Mouse (Mus musculus) kidney, adult 2 months (tissue): Measurements from ENCODE around the gene Cdr2l. TPM values are rescaled to one million over a fixed set of nuclear protein-coding genes. Genes with fewer than 3 reads are reported as not detected.

Experiments used
- DNase-seq: peaks from one replicate; pipeline ENCODE4 v3.0.0; 2021
- H3K27ac ChIP-seq: fragments of 200-500 bp; 2 replicates; pipeline ENCODE4 v1.5.1; 2012; ENCODE audit warnings: low read depth, low read length, control low read depth, inconsistent platforms; ENCODE audit not compliant: insufficient read depth
- H3K27me3 ChIP-seq: fragments of 200-500 bp; replicated peaks from 2 replicates; pipeline ENCODE4 v1.6.1; 2012; ENCODE audit warnings: mild to moderate bottlenecking, moderate library complexity, low read length, inconsistent platforms; ENCODE audit not compliant: control insufficient read depth, insufficient read depth
- H3K36me3 ChIP-seq: fragments of 200-500 bp; 2 replicates; pipeline ENCODE4 v1.6.1; 2012; ENCODE audit warnings: mild to moderate bottlenecking, moderate library complexity, low read length, inconsistent platforms; ENCODE audit not compliant: control insufficient read depth, insufficient read depth
- H3K4me1 ChIP-seq: fragments of 200-500 bp; 2 replicates; pipeline ENCODE4 v1.6.1; 2011; ENCODE audit warnings: low read length; ENCODE audit not compliant: control insufficient read depth, insufficient read depth
- H3K4me3 ChIP-seq: fragments of 200-500 bp; 2 replicates; pipeline ENCODE4 v1.5.1; 2011; ENCODE audit warnings: mild to moderate bottlenecking, low read depth, low read length, control low read depth; ENCODE audit not compliant: insufficient read depth
- CTCF ChIP-seq: fragments of 200-500 bp; conservative IDR thresholded peaks from 2 replicates; pipeline ENCODE4 v1.5.1; 2011; ENCODE audit warnings: low read depth, mild to moderate bottlenecking, control low read depth, low read length, moderate library complexity, mixed read lengths; ENCODE audit not compliant: insufficient read depth, insufficient read length
- POLR2A ChIP-seq: fragments of 200-500 bp; IDR thresholded peaks from one replicate; pipeline ENCODE4 v1.6.1; 2011; ENCODE audit warnings: low read depth, low read length, control low read depth
- WGBS: fragments of 180-500 bp; shearing (Covaris S2); methylation state at CpG from one replicate; pipeline ENCODE4 v1.1.7; 2018; 5-methylcytosine and 5-hydroxymethylcytosine counted together
- polyA plus RNA-seq: library from polyadenylated mRNA; depleted of rRNA; stranded (reverse); fragments of >200 nt; gene quantifications from 2 replicates; pipeline ENCODE4 v1.2.3, GENCODE M21; 2012

Cdr2l gene
- polyA plus RNA-seq, 1 experiment = 5.6 TPM

- peak; percentile 84 for DNase-seq
- H3K27me3 ChIP-seq = no peaks in the 10 kb centered on the region
- WGBS = 12% methylated on average over 5 of the region's 5 CpGs
Observed at GRCm38 (mm10) chr11:115358468-115358867, 23.2 kb upstream of the Cdr2l start.

GRCm38 (mm10) chr11:115359293-115359692 is 22.4 kb upstream of the Cdr2l start:
- no peak for TF ChIP-seq CTCF
- TF ChIP-seq POLR2A = no peak
- H3K4me3 ChIP-seq = no peak overlapping the region
- peaks cover 3% of the 10 kb centered on the region; the same call in 1 of the 2 replicates for H3K4me1 ChIP-seq
- WGBS = 53% methylated on average over 3 of the region's 3 CpGs
- no peaks in the 10 kb centered on the region for H3K27me3 ChIP-seq
- no peaks in the 10 kb centered on the region for H3K36me3 ChIP-seq
- no peak overlapping the region for H3K27ac ChIP-seq
- no peak for DNase-seq

More at GRCm38 (mm10) chr11:115358468-115358867, 23.2 kb upstream of the Cdr2l start:
- Histone ChIP-seq H3K27ac (no peak overlapping the region), H3K4me3 (no peak overlapping the region), H3K4me1 (peaks cover 3% of the 10 kb centered on the region; the same call in 1 of the 2 replicates), H3K36me3 (no peaks in the 10 kb centered on the region)
- TF ChIP-seq CTCF (peak; percentile 47), POLR2A (no peak)

GRCm38 (mm10) chr11:115359726-115360125 is 22.0 kb upstream of the Cdr2l start:
- no peak for DNase-seq
- 68% methylated on average over 6 of the region's 6 CpGs for WGBS
- TF ChIP-seq POLR2A (no peak), CTCF (0 out of 2 replicates have a peak, but pooled peaks have one; percentile 10)
- no peaks in the 10 kb centered on the region for H3K27me3 ChIP-seq
- no peak overlapping the region for H3K27ac ChIP-seq
- no peaks in the 10 kb centered on the region for H3K36me3 ChIP-seq
- no peak overlapping the region for H3K4me3 ChIP-seq
- peaks cover 3% of the 10 kb centered on the region; the same call in 1 of the 2 replicates for H3K4me1 ChIP-seq

- 88% methylated on average over 3 of the region's 3 CpGs for WGBS
- H3K4me3 ChIP-seq = no peak overlapping the region
- no peak for TF ChIP-seq POLR2A
- TF ChIP-seq CTCF = no peak
- H3K27me3 ChIP-seq = no peaks in the 10 kb centered on the region
- no peak for DNase-seq
- no peaks in the 10 kb centered on the region for H3K36me3 ChIP-seq
- no peak overlapping the region for H3K27ac ChIP-seq
- H3K4me1 ChIP-seq = no peaks in the 10 kb centered on the region
Observed at GRCm38 (mm10) chr11:115364136-115364535, 17.6 kb upstream of the Cdr2l start.

- Histone ChIP-seq H3K4me3 (no peak overlapping the region), H3K4me1 (no peaks in the 10 kb centered on the region), H3K27me3 (no peaks in the 10 kb centered on the region), H3K27ac (no peak overlapping the region), H3K36me3 (no peaks in the 10 kb centered on the region)
- WGBS = 63% methylated on average over 7 of the region's 7 CpGs
- no peak for DNase-seq
- TF ChIP-seq POLR2A (no peak), CTCF (no peak)
Observed at GRCm38 (mm10) chr11:115366039-115366705, 15.5 kb upstream of the Cdr2l start.

GRCm38 (mm10) chr11:115366706-115367394 is 14.9 kb upstream of the Cdr2l start:
- WGBS = 13% methylated on average over 28 of the region's 28 CpGs
- no peak for DNase-seq
- no peak for TF ChIP-seq POLR2A
- no peak for TF ChIP-seq CTCF
- peak overlapping the region; percentile 60 for H3K4me3 ChIP-seq
- H3K27ac ChIP-seq = no peak overlapping the region
- no peaks in the 10 kb centered on the region for H3K36me3 ChIP-seq
- no peaks in the 10 kb centered on the region for H3K4me1 ChIP-seq
- H3K27me3 ChIP-seq = no peaks in the 10 kb centered on the region

- TF ChIP-seq CTCF (no peak), POLR2A (no peak)
- WGBS = under 1% methylated on average over 39 of the region's 39 CpGs
- Histone ChIP-seq H3K4me1 (no peaks in the 10 kb centered on the region), H3K4me3 (peak within 1 kb of the TSS; percentile 60), H3K36me3 (no peaks in the 10 kb centered on the region), H3K27me3 (no peaks in the 10 kb centered on the region), H3K27ac (no peak within 1 kb of the TSS)
- DNase-seq = peak; percentile 89
Observed at GRCm38 (mm10) chr11:115367395-115367944, 14.2 kb upstream of the Cdr2l start, which contains the start of gene Hid1. TSS of gene Hid1 (minus strand) at chr11:115367756.
